Mouse (Mus musculus) 3T3-L1 (cell line): Measurements from ENCODE around the gene Camkmt.

Experiments used
- DNase-seq: peaks from one replicate; pipeline ENCODE4 v3.0.0-alpha.2; 2015; ENCODE audit warnings: low read depth, low spot score

Gene Camkmt

DNA sequence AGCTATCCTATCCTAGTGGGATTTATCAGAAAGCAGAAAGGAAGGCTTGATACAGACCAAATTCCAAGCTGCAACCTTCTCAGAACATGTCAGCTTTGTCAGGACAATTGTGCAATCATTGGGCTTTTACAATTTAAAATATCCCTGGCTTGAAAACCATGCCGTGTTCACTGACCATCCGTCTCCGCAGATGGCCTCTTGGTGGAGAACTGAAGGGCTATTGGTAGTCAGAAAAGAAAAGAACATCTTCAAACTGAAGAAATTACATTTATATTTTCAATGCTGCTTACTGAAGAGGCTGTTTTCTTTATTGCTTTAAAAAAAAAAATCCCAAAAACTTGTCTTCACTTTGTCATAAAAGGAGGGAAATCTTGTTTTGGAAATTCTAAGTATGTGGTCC is 401.1 kb downstream of the Camkmt start:
- no peak for DNase-seq

DNA sequence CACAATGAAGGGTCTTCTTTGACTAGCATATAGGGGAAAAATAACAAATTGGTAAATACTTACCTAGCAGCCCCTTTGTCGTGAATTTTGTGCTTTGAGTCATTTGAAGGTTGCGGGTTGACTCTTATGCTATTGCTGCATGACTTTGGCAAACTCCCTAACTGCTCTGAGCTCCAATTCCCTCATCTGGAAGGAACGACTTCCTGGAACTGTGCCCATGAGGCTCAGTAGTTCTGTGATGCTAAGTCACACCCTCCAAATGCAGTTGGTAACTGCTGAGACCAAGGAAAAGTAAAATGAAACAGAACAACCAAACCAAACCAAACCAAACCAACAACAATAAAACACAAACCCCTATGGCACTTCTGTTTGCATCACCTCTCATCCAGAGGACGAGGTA is 403.2 kb downstream of the Camkmt start:
- DNase-seq = no peak

DNA sequence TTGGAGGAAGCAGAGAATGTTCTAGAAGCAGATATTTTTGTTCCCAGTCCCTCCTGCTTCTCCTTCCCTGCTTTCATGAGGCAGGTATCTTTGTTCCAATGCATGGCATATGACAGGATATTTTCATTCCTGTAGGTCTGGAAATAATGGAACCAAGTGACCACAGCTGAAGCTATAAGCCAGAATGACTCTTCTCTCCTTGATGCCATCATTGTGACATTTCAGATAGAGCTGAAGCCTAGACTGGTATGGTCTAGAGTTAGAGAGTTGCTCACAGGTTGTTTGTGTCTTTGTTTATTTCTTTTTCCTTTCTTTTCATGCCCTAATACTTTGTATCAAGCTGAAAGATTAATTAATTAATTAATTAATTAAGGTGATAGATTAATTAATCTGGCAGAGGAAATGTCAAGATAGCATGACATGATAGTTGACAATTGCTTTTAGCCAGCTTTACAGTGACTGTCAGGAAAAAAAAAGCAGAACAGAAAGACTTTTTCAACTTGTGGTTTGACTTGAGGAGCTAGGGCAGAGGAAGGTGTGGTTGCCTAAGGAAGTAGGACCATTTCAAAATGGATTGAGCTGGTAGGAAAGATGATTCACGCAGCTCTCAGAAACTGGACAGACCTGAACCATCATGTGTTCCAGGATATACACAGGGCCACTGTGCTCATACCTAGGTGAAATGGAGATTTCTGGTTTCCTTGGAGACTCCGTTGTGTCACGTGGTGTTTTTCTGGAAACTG is 404.8 kb downstream of the Camkmt start:
- DNase-seq = no peak

DNA sequence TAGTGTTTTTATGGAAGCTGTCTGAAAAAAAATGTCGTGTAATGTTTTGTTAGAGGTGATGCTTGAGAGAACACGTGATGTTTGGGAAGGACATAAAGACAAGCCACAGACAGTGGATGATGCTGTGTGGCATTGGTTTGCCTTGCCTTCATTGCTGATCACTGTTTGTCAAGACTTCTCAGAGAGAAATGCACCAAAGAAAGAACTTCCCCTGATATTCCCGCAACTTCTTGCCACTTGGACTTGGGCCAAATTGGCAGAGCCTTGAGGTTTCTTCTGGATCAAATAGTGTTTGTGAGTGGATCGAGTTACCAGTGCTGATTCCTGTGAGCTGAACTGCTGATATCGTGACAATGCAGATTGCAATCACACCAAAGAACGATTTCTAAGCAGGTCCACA is 405.5 kb downstream of the Camkmt start:
- no peak for DNase-seq

DNA sequence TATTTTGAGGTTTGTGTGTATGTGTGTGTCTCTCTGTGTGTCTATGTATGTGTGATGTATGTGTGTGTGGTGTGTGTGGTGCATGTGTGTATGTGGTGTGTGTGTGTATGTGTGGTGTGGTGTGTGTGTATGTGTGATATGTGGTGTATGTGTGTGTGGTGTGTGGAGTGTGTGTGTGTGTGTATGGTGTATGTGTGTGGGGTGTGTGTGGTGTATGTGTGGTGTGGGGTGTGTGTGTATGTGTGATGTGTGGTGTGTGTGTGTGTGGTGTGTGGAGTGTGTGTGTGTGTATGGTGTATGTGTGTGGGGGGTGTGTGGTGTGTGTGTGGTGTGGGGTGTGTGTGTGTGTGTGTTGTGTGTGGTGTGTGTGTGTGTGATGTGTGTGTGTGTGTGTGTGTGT is 414.5 kb downstream of the Camkmt start:
- no peak for DNase-seq

DNA sequence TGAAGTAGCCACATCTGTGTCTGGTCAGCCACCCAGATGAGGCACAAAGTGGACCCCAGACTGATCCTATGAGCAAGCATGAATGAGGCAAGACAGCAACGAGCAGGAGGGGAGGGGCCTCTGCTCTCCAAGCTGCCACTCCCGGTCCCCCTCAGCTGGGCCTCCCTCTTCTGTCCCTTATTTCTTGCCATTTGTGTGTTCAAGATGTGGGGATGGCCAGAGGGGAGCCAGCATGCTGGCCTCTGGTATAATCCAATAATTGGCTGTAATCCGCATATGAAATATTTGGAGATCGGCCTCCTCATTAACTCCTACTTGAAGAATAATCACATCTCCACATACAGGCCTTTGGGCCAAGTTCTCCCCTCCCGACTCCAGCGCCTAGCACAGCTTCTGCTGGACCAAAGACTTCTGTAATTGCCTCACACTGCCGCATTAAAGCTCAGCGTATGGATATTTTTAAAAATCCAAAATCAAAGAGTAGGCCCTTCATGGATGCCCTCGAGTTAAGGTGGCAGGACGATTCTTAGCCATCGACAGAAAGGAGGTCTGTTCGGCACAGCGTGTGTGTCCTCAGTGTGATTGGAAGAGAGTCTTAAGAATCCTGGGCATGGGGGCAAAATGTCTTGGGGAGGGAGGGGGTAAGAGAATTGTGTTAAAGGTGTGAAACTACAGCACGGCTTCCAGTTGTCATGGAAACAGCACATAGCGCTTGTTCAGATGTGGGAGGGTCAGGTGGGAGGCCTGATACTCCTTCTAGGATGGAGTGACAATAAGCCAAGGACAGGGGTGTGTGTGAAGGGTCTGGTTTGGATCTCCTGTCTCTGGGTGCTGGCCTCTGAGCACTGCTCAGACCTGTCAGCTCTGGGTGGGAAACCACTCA is 416.1 kb downstream of the Camkmt start:
- DNase-seq = no peak

DNA sequence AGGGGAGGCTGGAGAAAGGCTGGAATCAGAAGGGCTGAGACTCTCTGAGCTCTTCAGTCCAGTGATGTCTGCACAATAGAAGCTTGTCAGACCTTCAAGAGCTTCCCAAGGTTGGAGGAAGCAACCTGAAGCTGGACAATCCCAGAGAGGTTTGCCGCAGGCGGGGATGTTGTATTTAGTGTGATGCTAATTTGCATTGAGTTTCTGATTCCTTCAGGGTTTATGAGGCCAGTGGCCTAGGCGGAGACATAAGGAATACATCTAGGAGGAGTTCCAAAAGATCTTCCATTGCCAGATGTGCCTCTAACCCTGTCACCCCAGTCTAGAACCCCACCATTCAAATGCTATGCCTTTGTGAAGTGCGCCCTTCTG is 416.7 kb downstream of the Camkmt start:
- DNase-seq = no peak
